8 mouse cellular contexts compared by ENCODE assay signal in the genomic region with DNA sequence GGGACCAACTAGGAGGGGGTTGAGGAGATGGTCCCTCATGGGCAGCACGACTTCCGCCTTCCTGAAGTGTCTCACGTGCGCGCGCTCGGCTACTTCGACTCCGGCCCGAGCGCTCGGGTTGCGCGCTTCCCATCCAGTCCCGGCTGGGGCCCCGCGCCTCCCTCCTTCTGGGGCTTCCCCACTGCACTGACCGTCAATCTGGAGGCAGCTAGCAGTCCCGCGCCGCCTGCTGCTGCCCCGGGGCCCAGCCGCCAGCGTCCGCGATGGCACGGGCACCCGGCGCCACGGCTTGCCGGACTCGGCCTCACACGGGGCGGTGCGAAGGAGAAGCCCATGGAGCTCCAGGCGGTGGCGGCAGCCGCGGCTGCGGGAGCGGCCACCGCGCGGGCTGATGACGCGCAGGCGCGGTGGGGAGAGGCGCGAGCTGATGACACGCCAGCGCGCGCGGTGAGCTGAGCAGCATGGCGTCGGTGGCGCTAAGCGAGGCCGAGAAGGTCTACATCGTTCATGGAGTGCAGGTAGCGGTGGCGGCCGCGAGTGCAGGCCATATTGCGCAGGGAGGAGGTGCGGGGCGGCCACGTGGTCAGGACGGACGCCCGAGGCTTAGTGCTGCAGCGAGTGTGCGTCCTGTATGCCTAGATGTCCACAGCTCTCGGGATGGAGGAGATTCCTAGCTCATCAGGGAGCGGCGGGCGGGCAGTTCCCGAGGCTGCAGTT. TPM values are rescaled to one million over a fixed set of nuclear protein-coding genes. Genes with fewer than 3 reads are reported as not detected.
A peak's percentile ranks its signal among the peaks of the same experiment; 100 is the strongest.
DNase-seq lines count a peak whose midpoint lies in the region; ATAC-seq lines count a peak whose summit lies in the region.

Zdhhc3 (minus strand) TSS at position 401 of the 717 bp plus-strand sequence.
Exosc7 (plus strand) TSS at position 411 of the 717 bp plus-strand sequence.

- peak; percentile 96 for ATAC-seq in hindbrain, embryonic 11.5 days (ENCODE audit: low FRiP score)

- WGBS in hindbrain, embryonic 11.5 days = under 1% methylated on average over 71 of the region's 79 CpGs

- peak within 1 kb of the TSS; percentile 90 for H3K4me2 ChIP-seq in hindbrain, embryonic 11.5 days (replicated peaks; ENCODE audit: low read depth, low read length)

- peak within 1 kb of the TSS; percentile 91 for H3K27ac ChIP-seq in hindbrain, embryonic 11.5 days (ENCODE audit: low read depth, low read length)

- H3K4me1 ChIP-seq in hindbrain, embryonic 11.5 days (replicated peaks; ENCODE audit: control insufficient read depth, insufficient read depth, low read length) = peaks cover 6% of the 10 kb centered on the region; the same call in 1 of the 2 replicates

- DNase-seq in MN1 (ENCODE audit: low spot score) = peak; percentile 92
- peak; percentile 88 for DNase-seq in cerebellum, adult 9-10 months
- DNase-seq in frontal cortex, adult 2 months (ENCODE audit: extremely low spot score in 1 of 2, low spot score in 1 of 2) = peak; percentile 68 to 86
- peak; percentile 97 for DNase-seq in hindbrain, embryonic 11.5 days (ENCODE audit: low spot score)
- DNase-seq in layer of hippocampus, postnatal 10 days (ENCODE audit: low spot score in 2 of 2) = peak; percentile 87 to 91
- DNase-seq in lung, postnatal 10 days = peak; percentile 86
- peak; percentile 90 for DNase-seq in ovary, postnatal 36 days (ENCODE audit: low spot score)
- DNase-seq in thymus, postnatal 25 days = peak; percentile 86

- no peaks in the 10 kb centered on the region for H3K36me3 ChIP-seq in hindbrain, embryonic 11.5 days (ENCODE audit: control insufficient read depth, insufficient read depth, low read length)

- H3K9ac ChIP-seq in hindbrain, embryonic 11.5 days (ENCODE audit: low read depth, low read length) = peak within 1 kb of the TSS; percentile 93

- H3K27me3 ChIP-seq in hindbrain, embryonic 11.5 days (ENCODE audit: control insufficient read depth, insufficient read depth, low read length) = no peaks in the 10 kb centered on the region

- peak within 1 kb of the TSS; percentile 93 for H3K4me3 ChIP-seq in hindbrain, embryonic 11.5 days (ENCODE audit: low read depth, low read length)

- no peaks in the 10 kb centered on the region for H3K9me3 ChIP-seq in hindbrain, embryonic 11.5 days (ENCODE audit: control insufficient read depth, low read length)

RNA-seq across cellular contexts. Expression of gene Zdhhc3, which starts in this region (rescaled TPM):
- polyA plus RNA-seq in frontal cortex, adult 2 months (2012; rRNA removed) = 62.0 and 63.7 TPM in 2 replicates
- polyA plus RNA-seq in hindbrain, embryonic 11.5 days (2014; fragmentation: Nextera tagmentation; extraction: Ambion mirVana) = 55.8 and 62.5 TPM in 2 replicates
- total RNA-seq in layer of hippocampus, postnatal 10 days (2021) = 10 to 100 TPM; 72.4 to 72.7 TPM

RNA-seq across cellular contexts. Expression of gene Exosc7, which starts in this region (rescaled TPM):
- 65.5 and 71.4 TPM in 2 replicates for polyA plus RNA-seq in frontal cortex, adult 2 months (2012; rRNA removed)
- polyA plus RNA-seq in hindbrain, embryonic 11.5 days (2014; fragmentation: Nextera tagmentation; extraction: Ambion mirVana) = 104 and 106 TPM in 2 replicates
- 10 to 100 TPM; 37.9 to 49.7 TPM for total RNA-seq in layer of hippocampus, postnatal 10 days (2021)

Comparison
In these comparisons a context has a peak if more than half of its experiments do, and no peak if none do; other contexts are left out.
1. Peak in every context shown above with its lines: DNase-seq, ATAC-seq, H3K4me3 ChIP-seq and H3K27ac ChIP-seq.